Mouse (Mus musculus): ENCODE results near the gene Fat3.

The Fat3 gene

DNA sequence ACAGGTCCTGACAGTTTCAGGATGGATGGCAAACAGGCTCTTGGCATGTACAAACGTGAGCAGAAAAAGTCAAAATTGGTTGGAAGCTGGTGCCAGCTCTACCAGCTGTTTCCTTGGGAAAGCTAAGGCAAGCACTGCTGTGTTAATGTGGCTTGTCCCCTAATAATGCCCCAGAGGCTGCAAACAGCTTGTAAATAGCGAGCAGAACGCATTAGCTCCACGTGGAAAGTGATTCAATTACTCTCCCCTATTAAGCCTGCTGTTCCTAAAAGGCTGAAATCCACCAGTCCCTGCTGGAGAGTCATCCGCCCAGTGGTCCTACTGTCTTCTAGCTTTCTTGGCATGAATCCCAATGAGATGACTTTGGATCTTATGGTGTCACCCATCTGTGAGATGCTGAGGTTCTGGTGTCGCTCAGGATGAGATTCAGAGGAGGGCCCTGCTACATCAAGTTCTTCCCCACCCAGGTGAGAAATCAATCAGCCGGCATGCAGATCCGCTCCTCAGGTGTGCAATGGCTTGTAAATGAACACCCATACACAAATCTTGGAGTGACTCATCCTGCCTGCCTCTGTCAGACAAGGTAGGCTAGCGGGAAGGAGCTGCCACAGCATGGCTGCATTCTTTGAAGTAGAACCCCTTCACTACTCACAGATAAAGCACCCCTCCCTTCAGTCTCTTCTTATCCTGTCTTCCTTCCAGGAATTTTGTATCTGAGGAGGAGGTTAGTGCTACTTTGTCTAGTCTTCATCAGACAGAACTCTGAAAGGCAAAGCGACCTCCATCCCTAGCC lies 634.6 kb downstream of the Fat3 start:
- DNase-seq = no peak

DNA sequence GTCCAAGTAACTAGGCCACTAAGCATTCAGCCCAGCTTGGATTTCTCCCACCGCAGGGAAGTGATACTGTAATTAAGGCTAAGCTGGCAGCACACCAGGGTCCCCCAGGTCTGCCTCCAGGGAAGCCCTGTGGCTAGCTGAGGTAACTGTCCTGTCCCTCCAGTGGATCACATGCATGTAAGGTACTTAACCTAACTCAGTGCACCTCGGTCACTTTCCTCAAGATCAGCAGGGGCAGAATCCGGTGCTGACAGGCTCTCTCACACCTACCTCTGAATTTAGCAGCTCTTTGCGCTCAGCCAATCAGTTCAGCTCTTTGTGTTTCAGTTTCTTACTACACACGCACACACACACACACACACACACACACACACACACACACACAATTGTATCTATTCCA lies 639.7 kb downstream of the Fat3 start:
- DNase-seq = no peak
